Mouse (Mus musculus) liver, postnatal 0 days (tissue): ENCODE measurements around the gene Sstr2. TPM values are rescaled to one million over a fixed set of nuclear protein-coding genes. Genes with fewer than 3 reads are reported as not detected.

Source experiments
- ATAC-seq: fragments of 200-750 bp; cut with Nextera tagmentation; 2 replicates; pipeline ENCODE4 v1.8.0; 2017; ENCODE audit warnings: mild to moderate bottlenecking, moderate library complexity
- DNase-seq: peaks from one replicate; pipeline ENCODE4 v3.0.0-alpha.2; 2016
- H3K27ac ChIP-seq: fragments of 300-500 bp; sonication (generic); 2 replicates; pipeline ENCODE4 v1.5.1; 2014; ENCODE audit warnings: antibody characterized with exemption, moderate library complexity, mild to moderate bottlenecking, low read depth
- H3K27me3 ChIP-seq: fragments of 300-500 bp; sonication (generic); 2 replicates; pipeline ENCODE4 v1.6.1; 2014; ENCODE audit warnings: low read length, control low read depth, mixed read lengths; ENCODE audit not compliant: insufficient read depth
- H3K36me3 ChIP-seq: fragments of 300-500 bp; sonication (generic); replicated peaks from 2 replicates; pipeline ENCODE4 v1.6.1; 2014; ENCODE audit warnings: mild to moderate bottlenecking, control low read depth, low read length, moderate library complexity, mixed read lengths; ENCODE audit not compliant: insufficient read depth
- H3K4me1 ChIP-seq: fragments of 300-500 bp; sonication (generic); 2 replicates; pipeline ENCODE4 v1.6.1; 2014; ENCODE audit warnings: antibody characterized with exemption, mild to moderate bottlenecking, control low read depth; ENCODE audit not compliant: insufficient read depth
- H3K4me2 ChIP-seq: fragments of 300-500 bp; sonication (generic); 2 replicates; pipeline ENCODE4 v1.6.1; 2014; ENCODE audit warnings: low read depth, mild to moderate bottlenecking, low read length, moderate library complexity, mixed read lengths
- H3K4me3 ChIP-seq: fragments of 300-500 bp; sonication (generic); 2 replicates; pipeline ENCODE4 v1.5.1; 2014; ENCODE audit warnings: low read depth, low read length
- H3K9ac ChIP-seq: fragments of 300-500 bp; sonication (generic); replicated peaks from 2 replicates; pipeline ENCODE4 v1.6.1; 2014; ENCODE audit warnings: mild to moderate bottlenecking, moderate library complexity
- H3K9me3 ChIP-seq: fragments of 300-500 bp; sonication (generic); 2 replicates; pipeline ENCODE4 v1.6.1; 2016; ENCODE audit warnings: mild to moderate bottlenecking, control low read depth, low read length, mixed read lengths
- CTCF ChIP-seq: sonication (generic); IDR thresholded peaks from 2 replicates; pipeline ENCODE4 v1.5.1; 2016; ENCODE audit warnings: antibody characterized with exemption, low read depth
- EP300 ChIP-seq: IDR thresholded peaks from 2 replicates; pipeline ENCODE4 v1.6.1; 2016; ENCODE audit warnings: antibody characterized with exemption, low read depth, mild to moderate bottlenecking
- whole genome bisulfite sequencing: fragments of 180-500 bp; shearing (Covaris S2); extraction: QIAGEN DNeasy Blood & Tissue Kit; methylation state at CpG from one replicate; pipeline ENCODE4 v1.1.7; 2014; ENCODE audit not compliant: insufficient replicate concordance; 5-methylcytosine and 5-hydroxymethylcytosine counted together
- polyA plus RNA-seq: library from polyadenylated mRNA; unstranded; fragments of >200 nt; fragmentation: Nextera tagmentation; extraction: Ambion mirVana; gene quantifications from 2 replicates; pipeline ENCODE4 v1.2.1, GENCODE M21; 2015

Sstr2 gene
- polyA plus RNA-seq, 1 experiment from 2014 or later: 1.6 TPM

DNA sequence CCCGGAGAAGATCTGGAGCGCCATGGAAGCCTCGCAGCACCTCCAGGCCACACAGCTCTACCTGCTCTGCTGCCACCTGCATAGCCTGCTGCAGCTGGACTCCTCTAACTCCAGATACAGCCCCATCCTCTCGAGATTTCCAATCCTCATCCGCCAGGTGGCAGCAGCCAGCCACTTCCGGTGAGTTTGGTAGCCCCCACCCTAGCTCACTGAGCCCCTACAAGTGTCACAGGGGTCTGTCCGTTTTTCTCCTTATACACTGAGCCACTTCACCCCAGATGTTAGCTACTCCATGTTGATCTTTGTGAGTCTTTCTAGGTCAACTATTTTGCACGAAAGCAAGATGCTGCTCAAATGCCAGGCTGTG lies 32.7 kb downstream of the Sstr2 start:
- Histone ChIP-seq H3K4me1 (peaks cover 18% of the 10 kb centered on the region), H3K4me3 (no peak overlapping the region), H3K36me3 (peaks cover 46% of the 10 kb centered on the region), H3K27me3 (no peaks in the 10 kb centered on the region), H3K4me2 (no peak overlapping the region), H3K9ac (no peak overlapping the region), H3K9me3 (no peaks in the 10 kb centered on the region), H3K27ac (peak overlapping the region; percentile 53; the same call in 1 of the 2 replicates)
- peak; percentile 55 for DNase-seq
- WGBS: 52% methylated on average over 8 of the region's 8 CpGs
- TF ChIP-seq EP300 (no peak), CTCF (peak; percentile 57)
- ATAC-seq: no peak

GRCm38 (mm10) chr11:113652516-113652915 lies 33.4 kb downstream of the Sstr2 start:
- no peak for DNase-seq
- Histone ChIP-seq H3K27me3 (no peaks in the 10 kb centered on the region), H3K9me3 (no peaks in the 10 kb centered on the region), H3K4me1 (peaks cover 18% of the 10 kb centered on the region), H3K4me3 (no peak overlapping the region), H3K4me2 (no peak overlapping the region), H3K9ac (no peak overlapping the region), H3K27ac (no peak overlapping the region), H3K36me3 (peaks cover 52% of the 10 kb centered on the region)
- no peak for TF ChIP-seq EP300
- TF ChIP-seq CTCF: no peak
- no peak for ATAC-seq
- 90% methylated on average over 6 of the region's 6 CpGs for WGBS

GRCm38 (mm10) chr11:113654105-113654504 lies 35.0 kb downstream of the Sstr2 start:
- ATAC-seq: no peak
- Histone ChIP-seq H3K9me3 (no peaks in the 10 kb centered on the region), H3K27ac (no peak overlapping the region), H3K9ac (no peak overlapping the region), H3K4me2 (no peak overlapping the region), H3K27me3 (no peaks in the 10 kb centered on the region), H3K4me1 (peaks cover 13% of the 10 kb centered on the region; the same call in 1 of the 2 replicates), H3K4me3 (no peak overlapping the region), H3K36me3 (peaks cover 66% of the 10 kb centered on the region)
- DNase-seq: no peak
- TF ChIP-seq CTCF: no peak
- no peak for TF ChIP-seq EP300
- WGBS: 94% methylated on average over 15 of the region's 15 CpGs

DNA sequence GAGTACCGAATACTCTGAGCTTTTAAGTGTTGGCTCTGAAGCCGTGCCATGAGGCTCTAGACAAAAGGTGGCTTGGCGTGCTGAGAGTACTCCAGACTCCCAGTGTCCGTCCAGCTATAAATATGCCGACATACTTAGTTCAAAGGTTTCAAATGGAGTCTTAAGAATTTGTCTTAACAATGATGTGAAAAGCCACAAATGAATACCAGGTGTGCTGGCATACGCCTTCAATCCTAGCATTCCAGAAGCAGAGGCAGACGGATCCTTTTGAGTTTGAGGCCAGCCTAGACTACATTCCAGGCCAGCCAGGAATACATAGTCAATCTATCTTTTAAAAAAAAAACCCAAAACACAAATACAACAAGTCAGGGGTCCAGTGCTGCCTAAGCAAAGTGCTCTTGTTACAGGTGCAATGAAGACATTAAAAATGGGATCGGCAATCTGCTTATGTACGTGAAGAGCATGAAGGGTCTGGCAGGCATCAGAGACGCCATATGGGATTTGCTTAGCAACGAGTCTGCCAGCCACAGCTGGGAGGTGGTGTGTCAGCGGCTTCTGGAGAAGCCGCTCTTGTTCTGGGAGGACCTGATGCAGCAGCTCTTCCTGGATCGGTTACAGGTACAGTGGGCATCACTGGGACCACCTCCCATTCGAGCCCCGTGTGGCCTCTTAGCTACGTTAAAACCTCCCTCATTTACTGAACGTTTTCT lies 35.6 kb downstream of the Sstr2 start:
- no peak overlapping the region for H3K27ac ChIP-seq
- no peaks in the 10 kb centered on the region for H3K9me3 ChIP-seq
- no peak overlapping the region for H3K9ac ChIP-seq
- no peak overlapping the region for H3K4me2 ChIP-seq
- H3K27me3 ChIP-seq: no peaks in the 10 kb centered on the region
- peaks cover 12% of the 10 kb centered on the region; the same call in 1 of the 2 replicates for H3K4me1 ChIP-seq
- 90% methylated on average over 18 of the region's 18 CpGs for WGBS
- no peak for TF ChIP-seq CTCF
- no peak for TF ChIP-seq EP300
- peaks cover 71% of the 10 kb centered on the region for H3K36me3 ChIP-seq
- DNase-seq (no peak), ATAC-seq (no peak)
- H3K4me3 ChIP-seq: no peak overlapping the region

- peaks cover 1% of the 10 kb centered on the region; the same call in 1 of the 2 replicates for H3K4me1 ChIP-seq
- ATAC-seq: no peak
- 93% methylated on average over 8 of the region's 8 CpGs for WGBS
- H3K4me2 ChIP-seq: no peak overlapping the region
- no peak overlapping the region for H3K27ac ChIP-seq
- TF ChIP-seq CTCF (no peak), EP300 (no peak)
- no peak for DNase-seq
- no peak overlapping the region for H3K4me3 ChIP-seq
- no peaks in the 10 kb centered on the region for H3K9me3 ChIP-seq
- peaks cover 87% of the 10 kb centered on the region for H3K36me3 ChIP-seq
- no peaks in the 10 kb centered on the region for H3K27me3 ChIP-seq
- no peak overlapping the region for H3K9ac ChIP-seq
Measured at GRCm38 (mm10) chr11:113656511-113656932, 37.4 kb downstream of the Sstr2 start.

- 71% methylated on average over 4 of the region's 4 CpGs for WGBS
- Histone ChIP-seq H3K4me3 (no peak overlapping the region), H3K4me1 (no peaks in the 10 kb centered on the region), H3K36me3 (peaks cover 92% of the 10 kb centered on the region), H3K27me3 (no peaks in the 10 kb centered on the region), H3K27ac (no peak overlapping the region), H3K4me2 (no peak overlapping the region), H3K9ac (no peak overlapping the region), H3K9me3 (no peaks in the 10 kb centered on the region)
- no peak for DNase-seq
- no peak for TF ChIP-seq EP300
- no peak for TF ChIP-seq CTCF
- ATAC-seq: no peak
Measured at GRCm38 (mm10) chr11:113657221-113657620, 38.1 kb downstream of the Sstr2 start.
